Comparison of ENCODE assay signal across 18 mouse cellular contexts in genomic region chr19:48461141-48461540, GRCm38 (mm10).
"Had no signal": no experiment of that assay in that cellular context is flagged by ENCODE, and none has a peak within 500 bp of the region (broad histone marks: within the 10 kb centered on the region; RNA-seq: fewer than 3 reads in every experiment).

No protein-coding gene starts in this region.

- H3K9me3 ChIP-seq: liver, embryonic 13.5 days; neural tube, embryonic 12.5 days; neural tube, embryonic 15.5 days had no signal

- H3K36me3 ChIP-seq: liver, embryonic 13.5 days; neural tube, embryonic 12.5 days; neural tube, embryonic 15.5 days had no signal

- DNase-seq: layer of hippocampus, postnatal 36 days; liver, embryonic 13.5 days; lung, adult 2 months; lung, postnatal 14 days; lung, postnatal 4 days; midbrain, embryonic 14.5 days; right cerebral cortex, adult 18-20 months; right cerebral cortex, postnatal 14 days; right cerebral cortex, postnatal 4 days; thymus, adult 2 months; thymus, postnatal 14 days; thymus, postnatal 4 days had no signal

- H3K27me3 ChIP-seq: liver, embryonic 13.5 days; neural tube, embryonic 12.5 days; neural tube, embryonic 15.5 days had no signal

- H3K4me2 ChIP-seq: liver, embryonic 13.5 days; midbrain, embryonic 11.5 days; neural tube, embryonic 12.5 days; neural tube, embryonic 15.5 days had no signal

- H3K4me3 ChIP-seq: left cerebral cortex, adult 2 months; liver, embryonic 13.5 days; neural tube, embryonic 12.5 days; neural tube, embryonic 15.5 days had no signal

- H3K27ac ChIP-seq: left cerebral cortex, adult 2 months; liver, embryonic 13.5 days; neural tube, embryonic 12.5 days; neural tube, embryonic 15.5 days; stomach, postnatal 0 days had no signal

- H3K9ac ChIP-seq: liver, embryonic 13.5 days; neural tube, embryonic 12.5 days; neural tube, embryonic 15.5 days had no signal

- H3K4me1 ChIP-seq: liver, embryonic 13.5 days; neural tube, embryonic 12.5 days; neural tube, embryonic 15.5 days had no signal

- ATAC-seq: intestine, postnatal 0 days had no signal
